Mouse (Mus musculus): ENCODE measurements around the gene Rnf113a2. TPM values are rescaled to one million over a fixed set of nuclear protein-coding genes. Genes with fewer than 3 reads are reported as not detected.

Rnf113a2 gene
- polyA plus RNA-seq, 1 experiment, result 19.8 TPM

DNA sequence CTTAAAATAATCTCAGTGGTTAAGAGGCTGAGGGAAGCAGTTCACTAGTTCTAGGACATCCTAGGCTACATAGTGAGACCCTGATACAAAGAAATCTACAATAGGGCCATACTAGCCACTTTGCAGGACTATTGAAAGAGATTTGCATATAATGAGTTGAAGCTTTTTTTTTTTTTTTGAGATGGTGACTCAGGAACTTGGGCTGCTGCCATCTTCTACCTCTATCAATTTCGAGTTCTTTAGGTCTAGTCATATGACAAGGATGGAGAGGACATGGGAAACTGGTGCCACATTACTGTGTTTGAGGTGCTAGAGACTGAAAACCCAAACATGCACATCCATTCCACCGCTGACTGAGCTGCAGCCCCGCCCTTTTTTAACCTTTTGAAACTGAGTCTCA lies 7.0 kb downstream of the Rnf113a2 start:
- H3K27me3 ChIP-seq (ENCODE audit: control insufficient read depth, insufficient read depth, low read length, poor library complexity, severe bottlenecking), result no peaks in the 10 kb centered on the region
- H3K36me3 ChIP-seq (ENCODE audit: control insufficient read depth, insufficient read depth, low read length, poor library complexity, severe bottlenecking), result no peaks in the 10 kb centered on the region; the same call in 1 of the 2 replicates
- H3K9me3 ChIP-seq (replicated peaks; ENCODE audit: control insufficient read depth, insufficient read depth, low read length, poor library complexity, severe bottlenecking), result no peaks in the 10 kb centered on the region
- no peaks in the 10 kb centered on the region for H3K4me1 ChIP-seq (ENCODE audit: control insufficient read depth, insufficient read depth, low read length)
- H3K27ac ChIP-seq (ENCODE audit: insufficient read depth, low read length), result no peak overlapping the region
- no peak overlapping the region for H3K9ac ChIP-seq (ENCODE audit: low read depth, poor library complexity, severe bottlenecking)
- no peak overlapping the region for H3K4me3 ChIP-seq (ENCODE audit: low read depth, low read length)
- TF ChIP-seq CTCF (IDR thresholded peaks at IDR 0.05; ENCODE audit: low read depth, low read length), result no peak
- TF ChIP-seq POLR2A (IDR thresholded peaks at IDR 0.05; ENCODE audit: insufficient read depth, low read length), result no peak
- no peak for TF ChIP-seq EP300 (IDR thresholded peaks at IDR 0.05; ENCODE audit: insufficient read depth, low read depth, low read length)

GRCm38 (mm10) chr12:84429825-84430224 lies 12.8 kb downstream of the Rnf113a2 start:
- Histone ChIP-seq H3K36me3 (ENCODE audit: control insufficient read depth, insufficient read depth, low read length, poor library complexity, severe bottlenecking) (no peaks in the 10 kb centered on the region), H3K27me3 (ENCODE audit: control insufficient read depth, insufficient read depth, low read length, poor library complexity, severe bottlenecking) (no peaks in the 10 kb centered on the region), H3K4me1 (ENCODE audit: control insufficient read depth, insufficient read depth, low read length) (no peaks in the 10 kb centered on the region), H3K9me3 (replicated peaks; ENCODE audit: control insufficient read depth, insufficient read depth, low read length, poor library complexity, severe bottlenecking) (no peaks in the 10 kb centered on the region), H3K27ac (ENCODE audit: insufficient read depth, low read length) (no peak overlapping the region), H3K9ac (ENCODE audit: low read depth, poor library complexity, severe bottlenecking) (no peak overlapping the region), H3K4me3 (ENCODE audit: low read depth, low read length) (no peak overlapping the region)
- TF ChIP-seq CTCF (IDR thresholded peaks at IDR 0.05; ENCODE audit: low read depth, low read length) (no peak), POLR2A (IDR thresholded peaks at IDR 0.05; ENCODE audit: insufficient read depth, low read length) (no peak), EP300 (IDR thresholded peaks at IDR 0.05; ENCODE audit: insufficient read depth, low read depth, low read length) (no peak)

- Histone ChIP-seq H3K36me3 (ENCODE audit: control insufficient read depth, insufficient read depth, low read length, poor library complexity, severe bottlenecking) (no peaks in the 10 kb centered on the region), H3K9ac (ENCODE audit: low read depth, poor library complexity, severe bottlenecking) (no peak overlapping the region), H3K4me3 (ENCODE audit: low read depth, low read length) (no peak overlapping the region), H3K9me3 (replicated peaks; ENCODE audit: control insufficient read depth, insufficient read depth, low read length, poor library complexity, severe bottlenecking) (no peaks in the 10 kb centered on the region), H3K4me1 (ENCODE audit: control insufficient read depth, insufficient read depth, low read length) (no peaks in the 10 kb centered on the region), H3K27ac (ENCODE audit: insufficient read depth, low read length) (no peak overlapping the region), H3K27me3 (ENCODE audit: control insufficient read depth, insufficient read depth, low read length, poor library complexity, severe bottlenecking) (no peaks in the 10 kb centered on the region)
- TF ChIP-seq CTCF (IDR thresholded peaks at IDR 0.05; ENCODE audit: low read depth, low read length) (no peak), EP300 (IDR thresholded peaks at IDR 0.05; ENCODE audit: insufficient read depth, low read depth, low read length) (no peak), POLR2A (IDR thresholded peaks at IDR 0.05; ENCODE audit: insufficient read depth, low read length) (no peak)
Measured at GRCm38 (mm10) chr12:84438697-84439096, 21.7 kb downstream of the Rnf113a2 start.

GRCm38 (mm10) chr12:84442526-84442925 lies 25.5 kb downstream of the Rnf113a2 start:
- H3K9me3 ChIP-seq (replicated peaks; ENCODE audit: control insufficient read depth, insufficient read depth, low read length, poor library complexity, severe bottlenecking), result no peaks in the 10 kb centered on the region
- no peak overlapping the region for H3K27ac ChIP-seq (ENCODE audit: insufficient read depth, low read length)
- H3K9ac ChIP-seq (ENCODE audit: low read depth, poor library complexity, severe bottlenecking), result no peak overlapping the region
- TF ChIP-seq CTCF (IDR thresholded peaks at IDR 0.05; ENCODE audit: low read depth, low read length), result no peak
- no peak for TF ChIP-seq EP300 (IDR thresholded peaks at IDR 0.05; ENCODE audit: insufficient read depth, low read depth, low read length)
- no peak for TF ChIP-seq POLR2A (IDR thresholded peaks at IDR 0.05; ENCODE audit: insufficient read depth, low read length)
- no peaks in the 10 kb centered on the region for H3K4me1 ChIP-seq (ENCODE audit: control insufficient read depth, insufficient read depth, low read length)
- H3K4me3 ChIP-seq (ENCODE audit: low read depth, low read length), result no peak overlapping the region
- no peaks in the 10 kb centered on the region for H3K36me3 ChIP-seq (ENCODE audit: control insufficient read depth, insufficient read depth, low read length, poor library complexity, severe bottlenecking)
- H3K27me3 ChIP-seq (ENCODE audit: control insufficient read depth, insufficient read depth, low read length, poor library complexity, severe bottlenecking), result no peaks in the 10 kb centered on the region

DNA sequence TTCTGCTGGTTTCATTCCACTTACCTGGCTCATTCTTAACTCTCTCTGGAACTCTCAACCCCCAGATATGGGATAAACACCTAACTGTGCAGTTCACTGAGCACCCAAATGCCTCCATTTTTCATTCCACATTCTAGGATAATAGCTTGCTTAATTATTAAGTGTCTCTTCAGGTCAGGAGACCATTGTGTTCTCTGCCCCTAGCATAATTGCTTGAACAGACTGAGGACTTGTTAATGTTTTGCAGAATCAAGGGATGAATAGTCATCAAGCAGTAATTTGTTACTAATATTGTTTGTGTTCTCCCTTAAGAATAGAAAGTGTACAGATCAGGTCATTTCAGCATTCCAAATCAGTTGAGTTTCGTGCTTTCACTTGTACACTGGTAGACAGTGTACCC lies 30.4 kb downstream of the Rnf113a2 start:
- TF ChIP-seq EP300 (IDR thresholded peaks at IDR 0.05; ENCODE audit: insufficient read depth, low read depth, low read length), result no peak
- no peak for TF ChIP-seq POLR2A (IDR thresholded peaks at IDR 0.05; ENCODE audit: insufficient read depth, low read length)
- no peak for TF ChIP-seq CTCF (IDR thresholded peaks at IDR 0.05; ENCODE audit: low read depth, low read length)
- no peak overlapping the region for H3K9ac ChIP-seq (ENCODE audit: low read depth, poor library complexity, severe bottlenecking)
- H3K36me3 ChIP-seq (ENCODE audit: control insufficient read depth, insufficient read depth, low read length, poor library complexity, severe bottlenecking), result no peaks in the 10 kb centered on the region
- H3K27ac ChIP-seq (ENCODE audit: insufficient read depth, low read length), result no peak overlapping the region
- no peak overlapping the region for H3K4me3 ChIP-seq (ENCODE audit: low read depth, low read length)
- H3K27me3 ChIP-seq (ENCODE audit: control insufficient read depth, insufficient read depth, low read length, poor library complexity, severe bottlenecking), result no peaks in the 10 kb centered on the region
- H3K9me3 ChIP-seq (replicated peaks; ENCODE audit: control insufficient read depth, insufficient read depth, low read length, poor library complexity, severe bottlenecking), result no peaks in the 10 kb centered on the region
- H3K4me1 ChIP-seq (ENCODE audit: control insufficient read depth, insufficient read depth, low read length), result no peaks in the 10 kb centered on the region

- TF ChIP-seq CTCF (IDR thresholded peaks at IDR 0.05; ENCODE audit: low read depth, low read length) (no peak), POLR2A (IDR thresholded peaks at IDR 0.05; ENCODE audit: insufficient read depth, low read length) (no peak), EP300 (IDR thresholded peaks at IDR 0.05; ENCODE audit: insufficient read depth, low read depth, low read length) (no peak)
- Histone ChIP-seq H3K36me3 (ENCODE audit: control insufficient read depth, insufficient read depth, low read length, poor library complexity, severe bottlenecking) (no peaks in the 10 kb centered on the region), H3K4me3 (ENCODE audit: low read depth, low read length) (no peak overlapping the region), H3K27me3 (ENCODE audit: control insufficient read depth, insufficient read depth, low read length, poor library complexity, severe bottlenecking) (no peaks in the 10 kb centered on the region), H3K4me1 (ENCODE audit: control insufficient read depth, insufficient read depth, low read length) (no peaks in the 10 kb centered on the region), H3K27ac (ENCODE audit: insufficient read depth, low read length) (no peak overlapping the region), H3K9me3 (replicated peaks; ENCODE audit: control insufficient read depth, insufficient read depth, low read length, poor library complexity, severe bottlenecking) (no peaks in the 10 kb centered on the region), H3K9ac (ENCODE audit: low read depth, poor library complexity, severe bottlenecking) (no peak overlapping the region)
Measured at GRCm38 (mm10) chr12:84448181-84448580, 31.2 kb downstream of the Rnf113a2 start.

Data from ES-Bruce4 (cell line).